Mouse (Mus musculus) hindbrain, embryonic 16.5 days (tissue): ENCODE results near the gene Phospho1. TPM values are rescaled to one million over a fixed set of nuclear protein-coding genes. Genes with fewer than 3 reads are reported as not detected.

ENCODE experiments used
- ATAC-seq: fragments of 200-750 bp; cut with Nextera tagmentation; 2 replicates; pipeline ENCODE4 v1.8.0; 2017; ENCODE audit warnings: moderate TSS enrichment, moderate library complexity
- H3K27ac ChIP-seq: fragments of 300-500 bp; sonication (generic); 2 replicates; pipeline ENCODE4 v1.5.1; 2014; ENCODE audit warnings: low read depth, mild to moderate bottlenecking, control low read depth, low read length, moderate library complexity
- H3K27me3 ChIP-seq: fragments of 300-500 bp; sonication (generic); replicated peaks from 2 replicates; pipeline ENCODE4 v1.6.1; 2014; ENCODE audit warnings: low read length; ENCODE audit not compliant: control insufficient read depth, insufficient read depth
- H3K36me3 ChIP-seq: fragments of 300-500 bp; sonication (generic); 2 replicates; pipeline ENCODE4 v1.6.1; 2014; ENCODE audit warnings: mild to moderate bottlenecking, low read length, moderate library complexity, mixed read lengths; ENCODE audit not compliant: control insufficient read depth, insufficient read depth
- H3K4me1 ChIP-seq: fragments of 300-500 bp; sonication (generic); 2 replicates; pipeline ENCODE4 v1.6.1; 2014; ENCODE audit warnings: low read depth, low read length; ENCODE audit not compliant: control insufficient read depth, insufficient read depth
- H3K4me2 ChIP-seq: fragments of 300-500 bp; sonication (generic); 2 replicates; pipeline ENCODE4 v1.6.1; 2014; ENCODE audit warnings: mild to moderate bottlenecking, low read length, control low read depth, moderate library complexity
- H3K4me3 ChIP-seq: fragments of 300-500 bp; sonication (generic); 2 replicates; pipeline ENCODE4 v1.5.1; 2014; ENCODE audit warnings: mild to moderate bottlenecking, low read length, control low read depth, moderate library complexity
- H3K9ac ChIP-seq: fragments of 300-500 bp; sonication (generic); 2 replicates; pipeline ENCODE4 v1.6.1; 2014; ENCODE audit warnings: low read depth, mild to moderate bottlenecking, control low read depth, low read length, moderate library complexity
- H3K9me3 ChIP-seq: fragments of 300-500 bp; sonication (generic); 2 replicates; pipeline ENCODE4 v1.6.1; 2014; ENCODE audit warnings: mild to moderate bottlenecking, low read length, moderate library complexity; ENCODE audit not compliant: control insufficient read depth
- WGBS: fragments of 180-500 bp; shearing (Covaris S2); extraction: QIAGEN DNeasy Blood & Tissue Kit; methylation state at CpG from one replicate; pipeline ENCODE4 v1.1.7; 2014; 5-methylcytosine and 5-hydroxymethylcytosine counted together
- polyA plus RNA-seq: library from polyadenylated mRNA; unstranded; fragments of >200 nt; fragmentation: Nextera tagmentation; extraction: Ambion mirVana; gene quantifications from 2 replicates; pipeline ENCODE4 v1.2.1, GENCODE M21; 2015

Phospho1 gene
- polyA plus RNA-seq, 1 experiment from 2014 or later = not detected

- Histone ChIP-seq H3K9me3 (no peaks in the 10 kb centered on the region), H3K9ac (no peak overlapping the region), H3K4me1 (peaks cover 18% of the 10 kb centered on the region), H3K27ac (no peak overlapping the region), H3K27me3 (peaks cover 46% of the 10 kb centered on the region), H3K36me3 (no peaks in the 10 kb centered on the region), H3K4me3 (no peak overlapping the region), H3K4me2 (no peak overlapping the region)
- ATAC-seq = no peak
- WGBS = 50% methylated on average over 6 of the region's 6 CpGs
These were observed 11.5 kb downstream of the Phospho1 start for GRCm38 (mm10) chr11:95835832-95836231.

- H3K27me3 ChIP-seq = peaks cover 40% of the 10 kb centered on the region
- no peak overlapping the region for H3K4me2 ChIP-seq
- ATAC-seq = no peak
These were observed 12.1 kb downstream of the Phospho1 start for GRCm38 (mm10) chr11:95836433-95836832.

GRCm38 (mm10) chr11:95837059-95837458, 12.8 kb downstream of the Phospho1 start, which contains the start of gene Gngt2:
Gene Gngt2 (plus strand): TSS chr11:95837216.
- Histone ChIP-seq H3K27ac (0 out of 2 replicates have a peak within 1 kb of the TSS, but pooled peaks have one; percentile 36), H3K4me1 (peaks cover 16% of the 10 kb centered on the region), H3K4me2 (no peak within 1 kb of the TSS), H3K4me3 (no peak within 1 kb of the TSS), H3K27me3 (peaks cover 34% of the 10 kb centered on the region), H3K9ac (no peak within 1 kb of the TSS), H3K36me3 (no peaks in the 10 kb centered on the region), H3K9me3 (no peaks in the 10 kb centered on the region)
- 55% methylated on average over 10 of the region's 10 CpGs for WGBS
- ATAC-seq = no peak

More at GRCm38 (mm10) chr11:95836433-95836832, 12.1 kb downstream of the Phospho1 start:
- Histone ChIP-seq H3K9me3 (no peaks in the 10 kb centered on the region), H3K27ac (no peak overlapping the region), H3K9ac (no peak overlapping the region), H3K4me3 (no peak overlapping the region), H3K4me1 (peaks cover 16% of the 10 kb centered on the region), H3K36me3 (no peaks in the 10 kb centered on the region)
- 58% methylated on average over 6 of the region's 6 CpGs for WGBS

- Histone ChIP-seq H3K27me3 (peaks cover 20% of the 10 kb centered on the region), H3K9me3 (no peaks in the 10 kb centered on the region), H3K4me1 (peaks cover 12% of the 10 kb centered on the region), H3K36me3 (no peaks in the 10 kb centered on the region), H3K4me2 (no peak overlapping the region), H3K27ac (no peak overlapping the region), H3K9ac (no peak overlapping the region), H3K4me3 (no peak overlapping the region)
- no peak for ATAC-seq
- 74% methylated on average over 4 of the region's 4 CpGs for WGBS
These were observed 14.3 kb downstream of the Phospho1 start for GRCm38 (mm10) chr11:95838598-95838997.

- Histone ChIP-seq H3K9me3 (no peaks in the 10 kb centered on the region), H3K27me3 (peaks cover 13% of the 10 kb centered on the region), H3K4me1 (peaks cover 8% of the 10 kb centered on the region), H3K4me3 (no peak overlapping the region), H3K36me3 (no peaks in the 10 kb centered on the region), H3K4me2 (no peak overlapping the region), H3K9ac (no peak overlapping the region), H3K27ac (no peak overlapping the region)
- ATAC-seq = no peak
- WGBS = 57% methylated on average over 8 of the region's 8 CpGs
These were observed 14.9 kb downstream of the Phospho1 start for GRCm38 (mm10) chr11:95838999-95839868.

GRCm38 (mm10) chr11:95840694-95841497, 16.6 kb downstream of the Phospho1 start:
- WGBS = 76% methylated on average over 5 of the region's 5 CpGs
- ATAC-seq = no peak
- H3K4me1 ChIP-seq = peaks cover 8% of the 10 kb centered on the region; the same call in 1 of the 2 replicates
- peaks cover 3% of the 10 kb centered on the region; the same call in 1 of the 2 replicates for H3K27me3 ChIP-seq
- H3K27ac ChIP-seq = no peak overlapping the region
- H3K9me3 ChIP-seq = no peaks in the 10 kb centered on the region
- no peaks in the 10 kb centered on the region for H3K36me3 ChIP-seq
- no peak overlapping the region for H3K9ac ChIP-seq
- no peak overlapping the region for H3K4me2 ChIP-seq
- no peak overlapping the region for H3K4me3 ChIP-seq

GRCm38 (mm10) chr11:95841498-95841830, 17.2 kb downstream of the Phospho1 start:
- Histone ChIP-seq H3K4me1 (peaks cover 7% of the 10 kb centered on the region; the same call in 1 of the 2 replicates), H3K27ac (no peak overlapping the region), H3K27me3 (no peaks in the 10 kb centered on the region; the same call in 1 of the 2 replicates), H3K4me2 (no peak overlapping the region), H3K4me3 (no peak overlapping the region), H3K36me3 (no peaks in the 10 kb centered on the region), H3K9me3 (no peaks in the 10 kb centered on the region), H3K9ac (no peak overlapping the region)
- ATAC-seq = no peak
- 60% methylated on average over 10 of the region's 10 CpGs for WGBS

- no peak within 1 kb of the TSS for H3K27ac ChIP-seq
These were observed 17.9 kb downstream of the Phospho1 start, which contains the start of gene Abi3 for GRCm38 (mm10) chr11:95842074-95842681. Gene Abi3 (minus strand): TSS chr11:95842476.

More at GRCm38 (mm10) chr11:95842074-95842681, 17.9 kb downstream of the Phospho1 start, which contains the start of gene Abi3:
- Histone ChIP-seq H3K9me3 (no peaks in the 10 kb centered on the region), H3K4me1 (peaks cover 2% of the 10 kb centered on the region; the same call in 1 of the 2 replicates), H3K27me3 (no peaks in the 10 kb centered on the region), H3K4me2 (no peak within 1 kb of the TSS), H3K4me3 (no peak within 1 kb of the TSS), H3K36me3 (no peaks in the 10 kb centered on the region), H3K9ac (no peak within 1 kb of the TSS)
- 19% methylated on average over 11 of the region's 11 CpGs for WGBS
- ATAC-seq = no peak
